Mouse (Mus musculus): ENCODE measurements around the gene Zbtb43. TPM values are rescaled to one million over a fixed set of nuclear protein-coding genes. Genes with fewer than 3 reads are reported as not detected.
A peak's percentile ranks its signal among the peaks of the same experiment; 100 is the strongest.

Gene Zbtb43
- total RNA-seq, 2 experiments from 2014 or later = 28.0 to 29.7 TPM

DNA sequence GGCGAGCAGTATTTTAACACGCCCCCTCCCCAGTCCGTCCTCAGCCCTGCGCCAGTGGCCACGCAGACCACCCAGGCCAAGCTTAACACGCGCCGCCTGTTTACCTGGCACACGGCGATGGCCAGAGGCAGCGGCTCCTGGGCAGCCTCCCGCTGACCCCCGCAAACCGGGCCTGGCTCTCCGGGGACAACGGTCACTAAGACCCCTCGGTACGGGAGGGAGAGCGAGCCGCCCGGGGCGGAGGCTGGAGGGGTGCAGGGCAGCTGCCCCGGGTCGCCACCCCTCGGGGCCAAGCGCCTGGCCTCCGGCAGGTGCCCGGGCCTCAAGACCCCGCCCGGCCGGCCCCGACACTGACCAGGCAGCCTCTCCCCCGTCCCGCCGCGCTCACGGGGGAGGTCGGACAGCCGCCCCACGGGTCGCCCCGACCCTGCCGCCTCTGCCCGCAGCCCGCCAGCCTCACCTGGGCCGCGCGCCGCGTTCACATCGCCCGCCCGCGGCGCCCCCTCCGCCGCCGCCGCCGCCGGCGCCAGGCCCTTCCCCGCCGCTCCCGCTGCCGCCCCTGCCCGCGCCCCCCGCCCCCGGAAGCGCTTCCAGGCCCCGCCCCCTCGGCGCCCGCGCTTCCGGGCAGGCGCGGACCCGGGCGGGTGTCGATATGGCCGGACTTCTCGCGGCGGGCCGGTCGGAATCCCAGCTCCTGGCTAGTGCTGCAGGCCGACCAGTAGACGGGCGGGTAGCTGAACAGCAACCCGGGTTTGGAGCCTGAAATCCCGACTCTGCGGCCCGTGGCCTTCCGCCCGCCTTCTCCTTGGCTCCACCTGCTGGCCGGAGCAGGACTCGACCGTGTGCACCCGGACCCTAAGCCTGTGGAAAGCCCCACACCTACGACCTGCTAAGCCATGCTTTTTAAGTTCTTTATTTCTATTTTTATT, 37.3 kb downstream of the Zbtb43 start, which contains the start of gene Zbtb34:
TSS of gene Zbtb34 (minus strand) at position 554 of the 929 bp plus-strand sequence.
- intact Hi-C loops (cut with DNase I) = no loop called here
- peak; percentile 76 for DNase-seq

GRCm38 (mm10) chr2:33430081-33430770, 38.1 kb downstream of the Zbtb43 start:
- no peak for DNase-seq
- intact Hi-C loops (cut with DNase I) = no loop called here

DNA sequence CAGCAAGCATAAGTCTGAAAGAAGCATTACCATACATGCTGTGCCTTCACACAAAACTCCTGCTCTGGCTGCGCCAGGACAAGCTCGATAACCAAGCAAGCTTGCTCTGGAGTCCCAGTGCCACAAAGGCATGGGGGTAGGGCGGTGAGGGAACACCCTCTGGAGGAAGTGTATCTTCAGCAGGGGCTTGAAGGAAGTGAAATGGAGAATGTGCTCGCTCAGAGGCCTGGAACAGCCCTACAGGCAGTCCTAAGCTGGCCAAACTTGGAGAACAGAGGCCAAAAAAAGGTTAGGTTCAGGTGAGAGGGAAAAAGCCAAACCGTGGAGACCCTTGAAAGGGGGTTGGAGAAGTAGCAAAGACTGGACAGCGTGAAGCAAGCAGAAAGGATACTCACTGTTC, 39.0 kb downstream of the Zbtb43 start:
- DNase-seq = no peak
- intact Hi-C loops (cut with DNase I) = no loop called here

DNA sequence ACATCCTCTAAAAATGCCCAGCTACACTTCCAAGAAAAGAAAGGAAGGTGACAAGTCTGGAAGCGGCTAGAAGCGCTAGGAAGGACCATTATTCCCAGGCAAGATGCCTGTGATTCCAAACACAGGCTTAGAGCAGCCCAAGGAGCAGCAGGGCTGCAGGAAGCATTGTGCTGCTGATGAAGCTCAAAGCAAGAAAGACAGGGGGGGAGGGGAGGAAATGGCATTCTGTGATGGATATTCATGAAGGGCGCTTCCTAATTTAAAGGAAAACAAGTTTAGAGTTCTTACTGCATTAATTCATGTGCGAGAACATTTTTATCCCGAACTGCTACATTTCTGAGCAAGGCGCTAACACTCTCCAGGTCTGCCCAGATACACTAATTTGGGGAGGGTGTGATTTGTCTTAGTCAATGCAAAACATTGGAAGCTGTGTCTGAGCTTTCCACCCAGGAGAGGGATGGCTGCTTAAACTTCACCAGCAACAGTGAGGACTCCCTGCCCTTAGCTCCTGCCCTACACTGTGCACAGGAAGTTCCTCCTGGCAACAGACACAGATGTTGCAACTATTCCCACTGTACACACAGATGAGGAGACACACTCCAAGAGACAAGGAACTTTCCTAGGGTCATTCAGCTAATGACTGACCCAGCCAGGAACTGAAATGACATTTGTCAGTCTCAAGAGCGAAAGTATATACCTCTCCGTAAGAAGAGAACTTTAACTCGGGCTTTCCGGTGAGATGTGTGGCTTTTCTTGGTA, 41.5 kb downstream of the Zbtb43 start:
- no peak for DNase-seq
- intact Hi-C loops (cut with DNase I) = no loop called here

DNA sequence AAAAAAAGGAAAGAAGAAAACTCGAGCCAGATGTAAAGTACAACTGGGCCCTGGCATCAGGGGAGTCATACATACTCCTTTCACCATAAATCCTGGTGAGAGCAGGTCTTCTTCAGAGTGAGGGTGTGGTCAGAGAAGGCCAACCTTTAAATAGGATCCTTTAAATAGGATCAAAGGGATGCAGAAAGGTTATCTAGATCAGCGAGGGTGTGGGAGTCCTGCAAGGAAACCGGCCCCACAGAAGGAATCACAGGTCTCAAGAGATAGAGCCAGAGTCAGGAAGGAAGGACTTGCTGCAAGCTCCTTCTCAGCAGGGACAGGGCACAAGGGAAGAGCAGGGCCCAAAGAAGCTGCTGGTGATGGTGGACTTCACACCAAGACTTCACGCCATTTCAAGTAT, 50.9 kb downstream of the Zbtb43 start:
- intact Hi-C loops (cut with DNase I) = no loop called here
- DNase-seq = no peak

- no peak for DNase-seq
- intact Hi-C loops (cut with DNase I) = no loop called here
These were observed 54.3 kb downstream of the Zbtb43 start for GRCm38 (mm10) chr2:33414019-33414418.

DNA sequence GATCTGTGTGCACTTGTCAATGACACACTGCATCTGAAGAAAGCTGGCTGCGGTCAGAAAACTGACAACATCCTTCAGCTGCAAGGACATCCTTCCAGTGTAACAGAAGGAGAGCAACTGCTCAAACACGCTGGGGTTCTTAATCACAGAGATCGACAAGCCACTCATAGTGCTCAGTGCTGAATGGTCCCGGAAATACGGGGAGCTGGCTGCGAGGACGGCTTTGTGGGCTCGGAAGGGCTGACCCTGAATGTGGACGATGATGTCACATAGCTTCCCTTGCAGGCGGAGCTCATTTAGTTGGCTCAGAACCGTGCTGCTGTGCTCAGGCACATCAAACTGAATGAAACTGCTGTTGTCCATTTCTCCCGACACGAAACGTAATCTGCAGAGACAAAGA, 56.2 kb downstream of the Zbtb43 start:
- no peak for DNase-seq
- intact Hi-C loops (cut with DNase I) = no loop called here

DNA sequence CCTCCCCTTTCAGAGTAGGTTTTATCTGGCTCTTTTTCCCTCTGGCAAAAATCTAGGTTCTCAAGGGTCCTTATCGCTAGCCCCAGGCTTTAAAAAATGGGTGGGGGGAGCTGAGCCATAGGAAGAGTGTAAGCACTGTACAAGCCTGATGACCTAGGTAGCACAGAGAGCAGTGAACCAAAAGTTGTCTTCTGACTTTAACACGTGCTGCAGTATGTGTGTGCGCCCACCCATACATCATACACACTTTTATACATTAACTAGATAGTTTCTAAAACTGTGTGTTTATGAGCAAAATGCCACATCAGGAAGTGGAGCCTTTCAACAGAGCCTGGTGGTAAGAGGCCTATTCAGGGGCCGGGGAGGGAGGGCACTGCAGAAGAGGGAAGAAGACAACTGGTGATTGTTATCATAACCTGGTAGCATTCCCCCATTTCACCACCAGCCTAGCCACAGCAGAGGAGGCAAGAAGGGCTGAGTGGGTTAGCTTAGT, 64.8 kb downstream of the Zbtb43 start:
- intact Hi-C loops (cut with DNase I) = no loop called here
- DNase-seq = no peak

- intact Hi-C loops (cut with DNase I) = no loop called here
- no peak for DNase-seq
These were observed 65.7 kb downstream of the Zbtb43 start for GRCm38 (mm10) chr2:33402638-33403037.

GRCm38 (mm10) chr2:33402236-33402635, 66.1 kb downstream of the Zbtb43 start:
- peak; percentile 73 for DNase-seq
- intact Hi-C loops (cut with DNase I) = no loop called here

- intact Hi-C loops (cut with DNase I) = no loop called here
- DNase-seq = peak; percentile 34
These were observed 67.1 kb downstream of the Zbtb43 start for GRCm38 (mm10) chr2:33401217-33401616.

DNA sequence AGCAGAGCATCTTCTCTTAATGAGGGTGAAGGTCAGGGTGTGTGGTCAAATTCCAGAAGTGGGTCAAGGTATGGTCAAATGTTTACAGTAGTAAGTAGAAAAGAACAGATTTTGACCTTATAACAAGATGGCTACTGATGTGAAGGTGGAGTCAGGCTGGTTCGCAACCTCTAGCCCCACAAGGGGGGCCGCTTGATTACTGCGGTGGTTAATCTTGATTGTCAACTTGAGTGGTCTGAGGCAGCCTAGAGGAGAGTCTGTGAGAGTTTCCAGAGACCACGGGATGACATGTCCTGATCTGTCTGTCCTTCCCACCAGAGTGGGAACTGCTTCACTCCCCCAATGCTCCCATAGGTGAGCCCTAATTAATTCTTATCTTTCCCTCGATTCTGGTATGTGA, 67.8 kb downstream of the Zbtb43 start:
- intact Hi-C loops (cut with DNase I) = no loop called here

More for the DNA sequence above, 67.8 kb downstream of the Zbtb43 start:
- DNase-seq = no peak

Other genes starting within 250 kb of the Zbtb43 start
- gene Ralgps1, start 97.1 kb downstream of the Zbtb43 start, total RNA-seq (2021) = 100 to 1,000 TPM; 117 to 123 TPM
- gene Zbtb34, start 37.2 kb downstream of the Zbtb43 start, total RNA-seq (2021) = 10 to 100 TPM; 68.2 to 70.5 TPM
- under 1 TPM; 0.24 to 0.26 TPM for gene Lmx1b, start 172.0 kb upstream of the Zbtb43 start, total RNA-seq (2021)